Mouse (Mus musculus): ENCODE measurements around the gene Vmn1r82. TPM values are rescaled to one million over a fixed set of nuclear protein-coding genes. Genes with fewer than 3 reads are reported as not detected.

The Vmn1r82 gene
- under 1 TPM in 1 of 2 experiments, not detected in 1; 0.07 TPM for polyA plus RNA-seq (2017; shearing (Covaris generic))

GRCm38 (mm10) chr7:12300130-12300529 lies at the start of gene Vmn1r82:
Gene Vmn1r82 (plus strand): TSS chr7:12300430.

GRCm38 (mm10) chr7:12268169-12268568 lies 32.1 kb upstream of the Vmn1r82 start, which contains the start of gene Vmn1r81:
Gene Vmn1r81 (minus strand): TSS chr7:12268269.

GRCm38 (mm10) chr7:12329381-12329780 lies 29.2 kb downstream of the Vmn1r82 start, which contains the start of gene Vmn1r83:
Gene Vmn1r83 (minus strand): TSS chr7:12329481.

Other genes starting within 250 kb of the Vmn1r82 start
- under 1 TPM in 1 of 2 experiments, not detected in 1; 0.13 TPM for gene Vmn1r78, start 150.2 kb upstream of the Vmn1r82 start, polyA plus RNA-seq (2017; shearing (Covaris generic))
- gene Vmn1r79, start 129.2 kb upstream of the Vmn1r82 start, polyA plus RNA-seq (2017; shearing (Covaris generic)): under 1 TPM in 1 of 2 experiments, not detected in 1; 0.04 TPM
- under 1 TPM; 0.14 to 0.38 TPM for gene Vmn1r80, start 111.1 kb upstream of the Vmn1r82 start, polyA plus RNA-seq (2017; shearing (Covaris generic))
- 1 to 10 TPM in 1 of 2 experiments, under 1 TPM in 1; 0.12 to 1.0 TPM for gene Vmn1r81, start 32.2 kb upstream of the Vmn1r82 start, polyA plus RNA-seq (2017; shearing (Covaris generic))
- not detected for gene Vmn1r83, start 29.1 kb downstream of the Vmn1r82 start, polyA plus RNA-seq (2017; shearing (Covaris generic))
- gene Vmn1r84, start 68.8 kb downstream of the Vmn1r82 start, polyA plus RNA-seq (2017; shearing (Covaris generic)): 1 to 10 TPM in 1 of 2 experiments, under 1 TPM in 1; 0.30 to 2.0 TPM
- gene Zfp551, start 122.3 kb downstream of the Vmn1r82 start, polyA plus RNA-seq (2017; shearing (Covaris generic)): 1 to 10 TPM; 2.4 to 7.3 TPM
- 1 to 10 TPM; 7.0 to 10.0 TPM for gene Zfp606, start 177.9 kb downstream of the Vmn1r82 start, polyA plus RNA-seq (2017; shearing (Covaris generic))
- gene 2900092C05Rik, start 212.1 kb downstream of the Vmn1r82 start, polyA plus RNA-seq (2017; shearing (Covaris generic)): under 1 TPM; 0.18 to 0.32 TPM